Comparison of ENCODE assay signal across 8 mouse cellular contexts in the genomic region with DNA sequence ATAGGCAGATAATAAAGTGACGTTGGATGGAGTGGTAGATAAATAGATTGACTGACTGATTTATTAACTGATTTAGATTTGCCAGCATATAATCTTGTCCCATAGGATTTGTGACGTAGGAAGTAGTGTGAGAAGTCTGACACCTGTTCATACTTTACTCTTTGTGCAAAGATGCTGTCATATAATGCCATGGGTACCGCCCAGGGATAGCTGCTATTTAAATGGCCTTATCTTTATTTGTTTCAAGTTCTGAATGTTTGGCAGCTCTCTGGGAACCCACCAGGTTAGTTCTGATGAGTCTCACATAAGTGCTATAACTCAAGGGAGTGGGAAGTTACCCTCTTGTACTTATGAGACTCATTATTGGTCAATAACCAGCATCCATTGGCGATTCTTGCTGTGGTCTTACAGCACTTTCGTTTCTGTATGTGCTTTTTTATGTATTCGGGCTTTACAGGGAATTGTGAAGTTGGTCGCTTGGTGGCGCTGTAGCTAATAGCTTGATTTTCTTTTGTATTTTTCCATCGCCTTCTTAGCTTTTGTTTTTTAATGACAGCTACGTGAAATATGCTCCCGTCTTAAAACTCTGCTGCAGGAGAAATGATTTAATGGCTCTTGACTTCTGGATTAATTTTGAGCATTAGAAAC. TPM values are rescaled to one million over a fixed set of nuclear protein-coding genes. Genes with fewer than 3 reads are reported as not detected.
DNase-seq lines count a peak whose midpoint lies in the region; ATAC-seq and TF ChIP-seq lines count a peak whose summit lies in the region.

No protein-coding gene starts in this region.

- no peaks in the 10 kb centered on the region for H3K27me3 ChIP-seq in cerebellum, adult 2 months (ENCODE audit: control insufficient read depth, insufficient read depth, low read length)
- no peaks in the 10 kb centered on the region for H3K27me3 ChIP-seq in hindbrain, embryonic 11.5 days (ENCODE audit: control insufficient read depth, insufficient read depth, low read length)
- H3K27me3 ChIP-seq in lung, embryonic 14.5 days (ENCODE audit: insufficient read depth, low read length), result no peaks in the 10 kb centered on the region

- H3K9ac ChIP-seq in hindbrain, embryonic 11.5 days (ENCODE audit: low read depth, low read length), result no peak overlapping the region
- H3K9ac ChIP-seq in lung, embryonic 14.5 days, result no peak overlapping the region

- H3K36me3 ChIP-seq in hindbrain, embryonic 11.5 days (ENCODE audit: control insufficient read depth, insufficient read depth, low read length), result no peaks in the 10 kb centered on the region
- no peaks in the 10 kb centered on the region for H3K36me3 ChIP-seq in lung, embryonic 14.5 days (ENCODE audit: insufficient read depth)

- ATAC-seq in frontal cortex, adult (ENCODE audit: low TSS enrichment), result peak; percentile 78
- ATAC-seq in hindbrain, embryonic 11.5 days (ENCODE audit: low FRiP score), result peak; percentile 45; the same call in 1 of the 2 replicates
- peak; percentile 24; the same call in 1 of the 2 replicates for ATAC-seq in lung, embryonic 14.5 days (ENCODE audit: insufficient read depth)

- 25% methylated on average over 11 of the region's 11 CpGs for WGBS in cerebellum, adult 2 months
- 32% methylated on average over 11 of the region's 11 CpGs for WGBS in hindbrain, embryonic 11.5 days
- WGBS in lung, embryonic 14.5 days, result 24% methylated on average over 11 of the region's 11 CpGs

- peak; percentile 35 for DNase-seq in ES-CJ7 (ENCODE audit: low read depth, low spot score)
- DNase-seq in cerebellum, adult 2 months, result peak; percentile 70 to 80
- DNase-seq in hindbrain, embryonic 11.5 days (ENCODE audit: low spot score), result peak; percentile 84
- DNase-seq in layer of hippocampus, adult 9-10 months (ENCODE audit: low spot score), result peak; percentile 78
- peak; percentile 94 for DNase-seq in lung, embryonic 14.5 days
- DNase-seq in retina, adult 2 months (ENCODE audit: low read depth, low spot score), result peak; percentile 39
- DNase-seq in urinary bladder, adult 2 months (ENCODE audit: low spot score), result peak; percentile 28

- no peak for TF ChIP-seq CTCF in cerebellum, adult 2 months (IDR thresholded peaks at IDR 0.05; ENCODE audit: borderline replicate concordance, insufficient read depth, low read depth, low read length)
- TF ChIP-seq CTCF in lung, embryonic 14.5 days (IDR thresholded peaks at IDR 0.05; ENCODE audit: low read depth), result peak; percentile 70

- no peaks in the 10 kb centered on the region for H3K9me3 ChIP-seq in hindbrain, embryonic 11.5 days (ENCODE audit: control insufficient read depth, low read length)
- H3K9me3 ChIP-seq in lung, embryonic 14.5 days (ENCODE audit: low read depth, low read length), result no peaks in the 10 kb centered on the region

- H3K4me2 ChIP-seq in hindbrain, embryonic 11.5 days (replicated peaks; ENCODE audit: low read depth, low read length), result no peak overlapping the region
- H3K4me2 ChIP-seq in lung, embryonic 14.5 days, result peak overlapping the region; percentile 43

- no peak overlapping the region for H3K27ac ChIP-seq in cerebellum, adult 2 months (ENCODE audit: insufficient read depth, low read length)
- no peak overlapping the region for H3K27ac ChIP-seq in hindbrain, embryonic 11.5 days (ENCODE audit: low read depth, low read length)
- H3K27ac ChIP-seq in lung, embryonic 14.5 days (ENCODE audit: low read depth), result no peak overlapping the region

- H3K4me1 ChIP-seq in cerebellum, adult 2 months (ENCODE audit: control insufficient read depth, insufficient read depth, low read length), result no peaks in the 10 kb centered on the region; the same call in 1 of the 2 replicates
- no peaks in the 10 kb centered on the region for H3K4me1 ChIP-seq in hindbrain, embryonic 11.5 days (replicated peaks; ENCODE audit: control insufficient read depth, insufficient read depth, low read length)
- no peaks in the 10 kb centered on the region for H3K4me1 ChIP-seq in lung, embryonic 14.5 days (ENCODE audit: insufficient read depth)

- no peak overlapping the region for H3K4me3 ChIP-seq in cerebellum, adult 2 months (replicated peaks; ENCODE audit: insufficient read depth, low read depth, low read length)
- no peak overlapping the region for H3K4me3 ChIP-seq in hindbrain, embryonic 11.5 days (ENCODE audit: low read depth, low read length)
- H3K4me3 ChIP-seq in lung, embryonic 14.5 days (ENCODE audit: low read depth, low read length), result no peak overlapping the region

- TF ChIP-seq POLR2A in cerebellum, adult 2 months (IDR thresholded peaks at IDR 0.05; ENCODE audit: borderline replicate concordance, insufficient read depth, low read length), result no peak

RNA-seq across cellular contexts. Expression of a gene that starts 55.2 kb away (rescaled TPM):
- polyA plus RNA-seq in cerebellum, adult 2 months (2012; rRNA removed), result 13.1 and 17.8 TPM in 2 replicates
- 2.0 and 2.9 TPM in 2 replicates for polyA plus RNA-seq in hindbrain, embryonic 11.5 days (2014; fragmentation: Nextera tagmentation; extraction: Ambion mirVana)
- 0.12 and 0.81 TPM in 2 replicates for polyA plus RNA-seq in lung, embryonic 14.5 days (2014; fragmentation: Nextera tagmentation; extraction: Ambion mirVana)
- polyA plus RNA-seq in urinary bladder, adult 2 months (2012; rRNA removed), result 0.40 and 0.91 TPM in 2 replicates

RNA-seq across cellular contexts. Expression of a gene that starts 55.2 kb away (rescaled TPM):
- polyA plus RNA-seq in cerebellum, adult 2 months (2012; rRNA removed), result 240 and 303 TPM in 2 replicates
- polyA plus RNA-seq in hindbrain, embryonic 11.5 days (2014; fragmentation: Nextera tagmentation; extraction: Ambion mirVana), result 31.7 and 32.4 TPM in 2 replicates
- polyA plus RNA-seq in lung, embryonic 14.5 days (2014; fragmentation: Nextera tagmentation; extraction: Ambion mirVana), result not detected in 2 replicates
- polyA plus RNA-seq in urinary bladder, adult 2 months (2012; rRNA removed), result not detected in 2 replicates

Comparison
In these comparisons a context has a peak if more than half of its experiments do, and no peak if none do; other contexts are left out.
1. DNase-seq: peak in every context shown above with its lines; median percentile 94 in lung, embryonic 14.5 days; 84 in hindbrain, embryonic 11.5 days; 78 in layer of hippocampus, adult 9-10 months; 75 in cerebellum, adult 2 months; 39 in retina, adult 2 months; 35 in ES-CJ7; 28 in urinary bladder, adult 2 months.
2. ATAC-seq: peak in every context shown above with its lines; median percentile 78 in frontal cortex, adult; 45 in hindbrain, embryonic 11.5 days; 24 in lung, embryonic 14.5 days.
3. RNA of a gene that starts 55.2 kb away (polyA plus RNA-seq): 240 to 303 TPM in cerebellum, adult 2 months and 31.7 to 32.4 TPM in hindbrain, embryonic 11.5 days; not detected in lung, embryonic 14.5 days and not detected in urinary bladder, adult 2 months; every median in the first group is over 10 times any median in the second.